Mouse (Mus musculus): Measurements from ENCODE around the gene Suv39h1.

GRCm38 (mm10) chrX:8020111-8020778, 54.3 kb downstream of the Suv39h1 start:
- TF ChIP-seq CTCF (IDR thresholded peaks at IDR 0.05; ENCODE audit: control insufficient read depth, insufficient read depth, insufficient read length) (no peak), MYOD1 (IDR thresholded peaks at IDR 0.05; ENCODE audit: control insufficient read depth, insufficient read length, low read depth) (no peak), MAX (IDR thresholded peaks at IDR 0.05) (no peak)

Data from C2C12 (cell line).